Mouse (Mus musculus) lung, postnatal 0 days (tissue): ENCODE results near the gene Dgki. TPM values are rescaled to one million over a fixed set of nuclear protein-coding genes. Genes with fewer than 3 reads are reported as not detected.

Experiments
- ATAC-seq: fragments of 200-750 bp; cut with Nextera tagmentation; 2 replicates; pipeline ENCODE4 v1.8.0; 2017; ENCODE audit warnings: moderate library complexity
- DNase-seq: peaks from one replicate; pipeline ENCODE4 v3.0.0-alpha.2; 2016; ENCODE audit warnings: low spot score
- H3K27ac ChIP-seq: fragments of 300-500 bp; sonication (generic); 2 replicates; pipeline ENCODE4 v1.5.1; 2014; ENCODE audit warnings: antibody characterized with exemption, mild to moderate bottlenecking, low read length, mixed read lengths
- H3K27me3 ChIP-seq: fragments of 300-500 bp; sonication (generic); replicated peaks from 2 replicates; pipeline ENCODE4 v1.6.1; 2014; ENCODE audit warnings: low read length, mixed read lengths; ENCODE audit not compliant: insufficient read depth
- H3K36me3 ChIP-seq: fragments of 300-500 bp; sonication (generic); 2 replicates; pipeline ENCODE4 v1.6.1; 2014; ENCODE audit warnings: low read length, mixed read lengths; ENCODE audit not compliant: insufficient read depth
- H3K4me1 ChIP-seq: fragments of 300-500 bp; sonication (generic); 2 replicates; pipeline ENCODE4 v1.6.1; 2014; ENCODE audit warnings: antibody characterized with exemption, low read depth, low read length, mixed read lengths; ENCODE audit not compliant: insufficient read depth
- H3K4me2 ChIP-seq: fragments of 300-500 bp; sonication (generic); replicated peaks from 2 replicates; pipeline ENCODE4 v1.6.1; 2014; ENCODE audit warnings: low read depth, mild to moderate bottlenecking, low read length, moderate library complexity, mixed read lengths
- H3K4me3 ChIP-seq: fragments of 300-500 bp; sonication (generic); 2 replicates; pipeline ENCODE4 v1.5.1; 2014; ENCODE audit warnings: low read depth, low read length
- H3K9ac ChIP-seq: fragments of 300-500 bp; sonication (generic); replicated peaks from 2 replicates; pipeline ENCODE4 v1.6.1; 2014; ENCODE audit warnings: low read depth, mild to moderate bottlenecking
- H3K9me3 ChIP-seq: fragments of 300-500 bp; sonication (generic); 2 replicates; pipeline ENCODE4 v1.6.1; 2016; ENCODE audit warnings: low read length, mixed read lengths
- CTCF ChIP-seq: IDR thresholded peaks from 2 replicates; pipeline ENCODE4 v1.5.1; 2016; ENCODE audit warnings: antibody characterized with exemption, mild to moderate bottlenecking
- EP300 ChIP-seq: IDR thresholded peaks from 2 replicates; pipeline ENCODE4 v1.6.1; 2016; ENCODE audit warnings: antibody characterized with exemption, mild to moderate bottlenecking, control low read depth
- WGBS: fragments of 180-500 bp; shearing (Covaris S2); extraction: QIAGEN DNeasy Blood & Tissue Kit; methylation state at CpG from one replicate; pipeline ENCODE4 v1.1.7; 2014; 5-methylcytosine and 5-hydroxymethylcytosine counted together
- polyA plus RNA-seq: library from polyadenylated mRNA; unstranded; fragments of >200 nt; fragmentation: Nextera tagmentation; extraction: Ambion mirVana; gene quantifications from 2 replicates; pipeline ENCODE4 v1.2.1, GENCODE M21; 2015

The Dgki gene
- polyA plus RNA-seq, 1 experiment from 2014 or later: 0.45 TPM

GRCm38 (mm10) chr6:36896656-36897055 lies 403.3 kb downstream of the Dgki start:
- H3K4me2 ChIP-seq: no peak overlapping the region
- H3K27ac ChIP-seq: no peak overlapping the region
- 50% methylated on average over 2 of the region's 2 CpGs for WGBS
- no peak overlapping the region for H3K4me3 ChIP-seq
- H3K9me3 ChIP-seq: no peaks in the 10 kb centered on the region
- TF ChIP-seq CTCF (no peak), EP300 (peak; percentile 36; the same call in 1 of the 2 replicates)
- 0 out of 2 replicates have a peak, but pooled peaks cover 4% of the 10 kb centered on the region for H3K4me1 ChIP-seq
- H3K36me3 ChIP-seq: no peaks in the 10 kb centered on the region
- no peak for DNase-seq
- H3K9ac ChIP-seq: no peak overlapping the region
- H3K27me3 ChIP-seq: no peaks in the 10 kb centered on the region
- ATAC-seq: no peak; the same call in 1 of the 2 replicates

- no peak overlapping the region for H3K4me2 ChIP-seq
- 0 out of 2 replicates have a peak, but pooled peaks cover 4% of the 10 kb centered on the region for H3K4me1 ChIP-seq
- no peak overlapping the region for H3K9ac ChIP-seq
- DNase-seq: no peak
- H3K9me3 ChIP-seq: no peaks in the 10 kb centered on the region
- 58% methylated on average over 5 of the region's 5 CpGs for WGBS
- no peaks in the 10 kb centered on the region for H3K27me3 ChIP-seq
- no peak for TF ChIP-seq EP300
- TF ChIP-seq CTCF: no peak
- no peak for ATAC-seq
- H3K36me3 ChIP-seq: no peaks in the 10 kb centered on the region
- H3K4me3 ChIP-seq: no peak overlapping the region
- H3K27ac ChIP-seq: no peak overlapping the region
Measured at GRCm38 (mm10) chr6:36891820-36892219, 408.2 kb downstream of the Dgki start.

GRCm38 (mm10) chr6:36890776-36891175 lies 409.2 kb downstream of the Dgki start:
- H3K9ac ChIP-seq: no peak overlapping the region
- ATAC-seq (no peak), DNase-seq (no peak)
- WGBS: 31% methylated on average over 2 of the region's 2 CpGs
- H3K9me3 ChIP-seq: no peaks in the 10 kb centered on the region
- no peak for TF ChIP-seq EP300
- TF ChIP-seq CTCF: no peak
- H3K4me2 ChIP-seq: no peak overlapping the region
- no peaks in the 10 kb centered on the region for H3K27me3 ChIP-seq
- H3K27ac ChIP-seq: no peak overlapping the region
- H3K4me1 ChIP-seq: no peaks in the 10 kb centered on the region
- no peaks in the 10 kb centered on the region for H3K36me3 ChIP-seq
- H3K4me3 ChIP-seq: no peak overlapping the region

GRCm38 (mm10) chr6:36890296-36890695 lies 409.7 kb downstream of the Dgki start:
- no peak overlapping the region for H3K4me3 ChIP-seq
- ATAC-seq (peak; percentile 85), DNase-seq (peak; percentile 88)
- peak; percentile 69 for TF ChIP-seq EP300
- TF ChIP-seq CTCF: no peak
- no peaks in the 10 kb centered on the region for H3K27me3 ChIP-seq
- H3K27ac ChIP-seq: no peak overlapping the region
- no peaks in the 10 kb centered on the region for H3K36me3 ChIP-seq
- WGBS: 18% methylated on average over 5 of the region's 5 CpGs
- no peaks in the 10 kb centered on the region for H3K4me1 ChIP-seq
- H3K9me3 ChIP-seq: no peaks in the 10 kb centered on the region
- H3K4me2 ChIP-seq: no peak overlapping the region
- no peak overlapping the region for H3K9ac ChIP-seq

GRCm38 (mm10) chr6:36881309-36881708 lies 418.7 kb downstream of the Dgki start:
- Histone ChIP-seq H3K36me3 (no peaks in the 10 kb centered on the region), H3K27me3 (no peaks in the 10 kb centered on the region), H3K27ac (no peak overlapping the region), H3K4me2 (no peak overlapping the region), H3K9ac (no peak overlapping the region), H3K4me1 (no peaks in the 10 kb centered on the region), H3K9me3 (no peaks in the 10 kb centered on the region), H3K4me3 (no peak overlapping the region)
- 75% methylated on average over 4 of the region's 4 CpGs for WGBS
- DNase-seq: no peak
- ATAC-seq: no peak
- TF ChIP-seq EP300 (no peak), CTCF (no peak)

GRCm38 (mm10) chr6:36880643-36881263 lies 419.2 kb downstream of the Dgki start:
- no peak overlapping the region for H3K27ac ChIP-seq
- DNase-seq (no peak), ATAC-seq (no peak)
- H3K9me3 ChIP-seq: no peaks in the 10 kb centered on the region
- no peaks in the 10 kb centered on the region for H3K4me1 ChIP-seq
- no peak overlapping the region for H3K9ac ChIP-seq
- no peaks in the 10 kb centered on the region for H3K36me3 ChIP-seq
- WGBS: 64% methylated on average over 7 of the region's 7 CpGs
- H3K4me3 ChIP-seq: no peak overlapping the region
- no peak for TF ChIP-seq CTCF
- no peak for TF ChIP-seq EP300
- no peaks in the 10 kb centered on the region for H3K27me3 ChIP-seq
- H3K4me2 ChIP-seq: no peak overlapping the region

GRCm38 (mm10) chr6:36877399-36877798 lies 422.6 kb downstream of the Dgki start:
- Histone ChIP-seq H3K9ac (no peak overlapping the region), H3K4me1 (no peaks in the 10 kb centered on the region), H3K4me3 (no peak overlapping the region), H3K9me3 (no peaks in the 10 kb centered on the region), H3K4me2 (no peak overlapping the region), H3K27me3 (no peaks in the 10 kb centered on the region), H3K36me3 (no peaks in the 10 kb centered on the region), H3K27ac (no peak overlapping the region)
- DNase-seq: no peak
- TF ChIP-seq CTCF (no peak), EP300 (no peak)
- 53% methylated on average over 4 of the region's 4 CpGs for WGBS
- no peak for ATAC-seq
